Mouse (Mus musculus) left cerebral cortex, postnatal 14 days (tissue): ENCODE measurements around the gene Idua. TPM values are rescaled to one million over a fixed set of nuclear protein-coding genes. Genes with fewer than 3 reads are reported as not detected.

ENCODE experiments used
- DNase-seq, 2 experiments: peaks; one replicate each; pipeline ENCODE4 v3.0.0; 2021 to 2022; ENCODE audit warnings: low spot score in 2 of 2, mixed read lengths in 1 of 2
- intact Hi-C: fragments of 180-260 bp; cut with DNase I; formaldehyde crosslinking; loops from one replicate; pipeline ENCODE4 v1.15.1; 2025
- total RNA-seq, 2 experiments: library from RNA; stranded (reverse); gene quantifications; 2 replicates each; pipeline ENCODE4 v1.2.3; 2021

Gene Idua
- total RNA-seq, 2 experiments from 2014 or later: 9.6 TPM

DNA sequence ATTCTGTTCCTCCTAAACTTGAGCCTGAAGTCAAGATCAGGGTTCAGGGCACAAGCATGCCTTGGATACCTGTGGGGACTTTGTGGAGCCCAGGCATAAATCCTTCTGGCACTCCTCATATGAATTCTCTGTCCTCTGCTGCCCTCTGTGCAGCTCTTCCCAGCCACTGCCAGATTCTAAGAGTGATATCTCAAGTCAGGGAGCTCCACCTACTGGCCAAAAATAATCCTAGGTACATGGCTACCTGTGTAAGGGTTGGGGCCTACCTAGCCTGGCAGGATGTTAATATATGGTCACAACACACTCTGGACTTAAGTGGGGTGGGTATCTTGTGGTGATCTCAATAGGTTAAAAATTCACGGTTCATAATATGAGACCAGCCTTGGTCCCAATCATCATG is 8.3 kb upstream of the Idua start:
- DNase-seq: peak; percentile 64 to 80
- intact Hi-C loops: loop anchor here (10.0 kb wide), 1 partner anchor 227 kb away; no protein-coding TSS in a partner anchor

DNA sequence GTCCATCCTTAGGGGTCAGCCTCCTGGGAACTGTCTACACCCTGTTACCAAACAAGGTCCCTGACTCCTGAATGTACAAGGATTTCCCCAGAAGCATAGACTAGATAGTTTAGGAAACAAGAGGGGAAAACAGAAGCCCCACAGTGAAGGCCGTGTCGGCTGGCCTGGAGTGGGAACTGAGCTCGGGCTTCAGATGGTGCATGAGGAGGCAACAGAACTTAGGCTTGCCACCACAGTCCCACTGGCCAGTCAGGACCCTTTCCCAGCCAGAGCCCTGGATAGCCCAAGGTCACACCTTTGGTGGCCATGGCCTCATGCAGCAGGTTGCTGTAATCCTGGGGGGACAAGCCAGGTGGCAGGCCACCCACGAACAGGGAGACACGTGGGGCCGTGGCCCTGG is 6.8 kb upstream of the Idua start:
- DNase-seq: no peak
- intact Hi-C loops: loop anchor here (10.0 kb wide), 1 partner anchor 229 kb away; no protein-coding TSS in a partner anchor

DNA sequence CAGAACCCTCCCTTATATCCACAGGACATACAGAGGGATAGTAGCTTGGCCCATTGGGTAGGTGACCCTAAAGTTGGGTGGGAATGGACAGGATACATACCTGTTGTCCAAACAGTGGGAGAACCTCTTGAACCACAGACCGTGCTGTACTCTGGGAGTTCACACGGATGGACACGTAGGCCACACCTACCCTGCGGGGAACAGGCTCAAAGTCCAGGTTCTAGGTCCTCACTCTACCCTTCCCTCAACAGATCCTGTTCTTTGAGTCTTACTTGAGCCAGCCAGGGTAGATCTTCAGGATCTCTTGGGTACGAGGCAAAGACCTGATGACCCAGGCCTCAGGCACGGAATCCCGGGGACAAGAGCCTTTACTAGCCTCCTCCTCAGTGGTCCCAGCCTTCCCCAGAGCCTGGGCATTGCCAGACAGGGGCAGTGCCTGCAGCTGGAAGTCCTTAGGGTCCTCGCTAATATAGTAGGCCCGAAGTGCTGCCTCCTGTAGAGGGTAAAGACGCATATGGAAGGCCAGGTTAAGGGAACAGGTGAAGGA is 5.6 kb upstream of the Idua start:
- no peak for DNase-seq
- intact Hi-C loops: loop anchor here (10.0 kb wide), 1 partner anchor 230 kb away; no protein-coding TSS in a partner anchor

DNA sequence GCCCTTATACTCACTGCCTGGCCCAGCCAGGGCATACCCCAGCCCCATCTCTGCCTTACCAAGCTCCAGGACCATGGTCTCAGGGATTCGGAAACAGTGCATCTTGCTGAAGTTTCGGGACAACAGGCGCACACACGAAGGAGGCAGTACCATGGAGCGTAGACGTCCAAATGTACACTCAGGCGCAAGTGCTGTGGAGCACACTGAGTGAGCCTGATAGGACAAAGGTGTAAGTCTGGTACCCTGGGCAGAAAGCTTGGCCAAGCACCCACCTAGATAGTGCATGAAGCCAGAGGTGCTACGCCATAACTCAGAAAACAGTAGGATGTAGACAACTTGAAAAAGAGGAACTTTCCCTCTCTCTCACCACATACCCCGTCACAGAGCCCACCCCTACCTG is 4.8 kb upstream of the Idua start:
- no peak for DNase-seq
- intact Hi-C loops: loop anchor here (10.0 kb wide), 1 partner anchor 231 kb away; no protein-coding TSS in a partner anchor

DNA sequence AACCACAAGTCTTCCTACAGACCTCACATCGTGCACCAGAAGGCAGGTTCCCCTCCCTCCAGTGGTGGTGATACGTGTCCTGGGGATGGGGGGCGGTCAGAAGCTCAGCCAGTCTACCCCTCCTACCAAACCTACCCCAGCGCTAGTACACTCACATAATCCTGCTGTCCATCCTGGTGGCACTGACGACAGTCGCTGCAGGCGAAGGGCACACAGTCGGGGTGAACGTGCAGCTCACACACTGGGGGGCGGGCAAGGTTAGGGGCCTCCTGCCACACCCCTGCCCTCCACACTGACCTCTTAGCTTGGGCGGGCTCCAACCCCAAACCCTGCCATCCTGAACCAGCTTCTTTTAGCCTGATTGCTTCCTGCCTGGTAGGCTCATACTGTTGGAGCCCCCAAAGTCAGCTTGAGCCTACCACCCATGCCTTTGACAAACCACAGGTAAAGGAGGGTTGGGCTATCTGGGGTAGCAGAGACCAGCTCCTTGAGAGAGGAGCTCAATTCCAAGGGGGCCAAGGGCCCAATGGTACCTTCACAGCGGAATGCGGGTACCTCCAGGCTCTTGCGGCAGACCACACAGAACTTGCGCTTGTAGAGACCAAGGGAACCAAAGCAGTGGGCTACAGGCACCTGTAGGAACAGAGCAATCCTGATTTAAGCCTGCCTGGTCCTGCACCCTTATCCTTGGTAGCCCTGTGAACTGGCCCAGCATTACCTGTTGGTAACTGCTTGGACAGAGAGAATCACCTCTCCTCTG is 4.1 kb upstream of the Idua start:
- no peak for DNase-seq
- intact Hi-C loops: loop anchor here (10.0 kb wide), 1 partner anchor 231 kb away; no protein-coding TSS in a partner anchor

DNA sequence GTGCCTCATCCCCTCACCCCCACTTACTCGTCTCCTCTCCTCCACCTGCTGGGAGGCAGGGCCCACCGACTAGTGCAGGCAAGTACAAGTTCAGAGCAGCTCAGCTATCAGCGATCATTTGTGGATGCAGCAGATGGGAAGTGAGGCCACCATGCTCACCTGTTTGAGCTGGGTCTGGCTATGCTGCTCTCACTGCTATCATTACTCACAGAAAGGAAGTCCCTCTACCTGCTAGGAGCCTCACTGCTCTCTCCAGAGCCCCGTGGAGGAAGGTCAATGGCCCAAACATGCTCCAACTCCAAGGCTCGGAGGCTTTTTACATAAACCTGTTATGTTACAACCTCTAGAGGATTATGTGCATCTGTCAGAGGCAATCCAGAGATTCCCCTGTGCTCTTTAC is 2.7 kb upstream of the Idua start:
- no peak for DNase-seq

DNA sequence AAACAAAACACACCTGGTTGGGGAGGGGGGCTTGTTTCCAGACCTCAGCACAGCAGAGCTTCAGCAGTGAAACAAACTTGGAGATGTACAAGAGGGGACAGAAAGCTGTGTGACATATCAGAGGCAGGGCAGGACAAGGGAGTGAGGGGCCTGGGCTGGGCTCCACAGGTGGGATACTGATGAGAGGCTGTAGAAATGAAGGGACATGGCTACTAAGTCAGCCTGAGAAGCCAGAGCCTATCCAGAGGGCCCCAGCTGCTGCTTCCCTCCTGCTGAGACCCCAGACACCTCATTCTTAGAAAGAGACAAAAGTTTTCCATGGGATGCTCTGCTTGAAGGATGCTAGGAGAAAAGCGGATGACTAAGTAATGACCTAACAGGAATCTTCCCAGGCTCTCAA is 1.5 kb upstream of the Idua start:
- no peak for DNase-seq
- intact Hi-C loops: loop anchor here (10.0 kb wide), 1 partner anchor 234 kb away; no protein-coding TSS in a partner anchor

More for the DNA sequence above, 2.7 kb upstream of the Idua start:
- intact Hi-C loops: loop anchor here (10.0 kb wide), 1 partner anchor 233 kb away; no protein-coding TSS in a partner anchor

DNA sequence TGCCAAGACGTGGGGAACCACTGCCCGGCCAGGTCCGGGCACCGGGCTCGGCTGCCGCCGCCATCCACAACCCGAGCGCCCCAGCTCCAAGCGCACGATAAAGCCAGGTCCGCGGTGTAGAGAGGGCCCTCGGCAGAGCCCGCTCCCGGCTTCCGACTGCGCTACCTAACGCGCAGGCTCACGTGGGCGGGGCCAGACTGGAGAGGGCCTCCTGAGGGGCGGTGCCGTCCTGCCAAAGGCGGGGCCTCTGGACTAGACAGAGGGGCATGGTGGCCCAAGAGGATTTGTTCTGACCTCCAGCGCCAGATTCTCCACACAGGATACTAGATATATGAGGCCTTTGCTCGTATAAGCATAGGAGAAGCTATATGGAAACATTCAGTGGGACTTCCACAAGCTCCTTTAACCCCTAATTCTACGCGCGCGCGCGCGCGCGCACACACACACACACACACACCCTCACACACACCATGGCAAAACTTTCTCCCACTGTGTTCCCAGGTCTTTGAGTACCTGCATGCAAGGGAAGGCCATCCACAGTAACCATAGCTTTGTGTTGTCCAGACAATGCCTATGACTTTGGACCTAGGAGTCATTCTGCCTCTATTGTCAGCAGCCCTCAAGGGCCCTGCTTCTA is 619 bp downstream of the Idua start:
- DNase-seq: peak; percentile 87 to 91
- intact Hi-C loops: loop anchor here (10.0 kb wide), 1 partner anchor 1444 kb away; the partner anchor contains the start of gene Gtpbp6

DNA sequence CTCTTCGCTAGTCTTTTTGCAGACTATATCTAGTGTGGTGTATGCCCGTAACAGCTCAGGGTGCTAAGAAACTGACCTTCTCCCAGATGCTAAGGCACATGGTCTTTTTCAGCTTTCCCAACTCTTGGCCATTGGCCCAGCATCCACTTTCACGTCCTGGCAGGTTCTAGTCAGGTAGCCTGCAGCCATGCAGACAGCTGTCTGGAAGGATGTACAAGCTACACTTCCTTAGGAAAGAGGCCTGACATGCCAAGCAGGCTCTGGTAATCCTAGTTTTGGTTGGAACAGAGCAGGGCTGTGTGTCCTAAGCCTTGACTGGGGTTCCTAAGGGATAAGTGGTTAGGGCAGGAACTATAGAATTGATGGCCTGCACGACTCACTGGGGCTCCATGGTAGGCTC is 2.6 kb downstream of the Idua start:
- intact Hi-C loops: loop anchor here (10.0 kb wide), 1 partner anchor 1442 kb away; the partner anchor contains the start of gene Gtpbp6
- no peak for DNase-seq

DNA sequence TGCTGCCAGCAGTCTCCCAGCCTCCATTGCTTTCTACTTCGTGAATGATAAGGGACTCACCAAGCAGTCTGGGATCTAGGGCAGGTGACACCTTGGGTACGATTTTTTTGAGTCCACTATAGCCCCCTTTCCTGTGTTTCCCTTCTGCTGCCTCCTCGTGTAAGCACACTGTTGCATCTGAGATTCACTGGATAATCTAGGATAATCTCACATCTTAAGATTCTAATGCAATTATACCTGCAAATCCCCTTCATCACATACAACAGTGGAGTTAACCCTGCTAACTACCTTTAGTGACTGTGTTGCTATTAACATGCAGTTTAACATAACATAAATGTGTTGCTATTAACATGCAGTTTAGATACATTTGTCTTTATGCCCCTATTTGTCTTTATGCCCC is 4.9 kb downstream of the Idua start:
- intact Hi-C loops: loop anchor here (10.0 kb wide), 1 partner anchor 1440 kb away; the partner anchor contains the start of gene Gtpbp6
- no peak for DNase-seq

DNA sequence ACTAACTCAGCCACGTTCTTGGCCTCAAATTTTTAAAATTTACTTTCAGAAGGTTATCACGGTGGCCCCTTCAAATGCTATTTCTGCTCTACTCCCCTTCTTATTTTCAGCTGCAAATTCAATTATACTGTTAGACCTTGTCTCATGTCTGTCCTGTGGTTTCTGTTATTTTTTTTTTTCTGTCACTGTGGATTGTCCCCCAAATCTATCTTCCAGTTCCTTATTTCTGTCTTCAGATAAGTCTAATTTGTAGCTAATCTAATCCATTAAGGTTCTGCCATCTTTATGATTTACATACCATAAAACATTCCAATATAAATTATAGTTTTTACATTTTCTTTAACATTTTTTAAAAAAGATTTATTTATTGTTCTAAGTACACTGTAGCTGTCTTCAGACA is 7.2 kb downstream of the Idua start:
- DNase-seq: no peak
- intact Hi-C loops: loop anchor here (10.0 kb wide), 1 partner anchor 1437 kb away; the partner anchor contains the start of gene Gtpbp6

DNA sequence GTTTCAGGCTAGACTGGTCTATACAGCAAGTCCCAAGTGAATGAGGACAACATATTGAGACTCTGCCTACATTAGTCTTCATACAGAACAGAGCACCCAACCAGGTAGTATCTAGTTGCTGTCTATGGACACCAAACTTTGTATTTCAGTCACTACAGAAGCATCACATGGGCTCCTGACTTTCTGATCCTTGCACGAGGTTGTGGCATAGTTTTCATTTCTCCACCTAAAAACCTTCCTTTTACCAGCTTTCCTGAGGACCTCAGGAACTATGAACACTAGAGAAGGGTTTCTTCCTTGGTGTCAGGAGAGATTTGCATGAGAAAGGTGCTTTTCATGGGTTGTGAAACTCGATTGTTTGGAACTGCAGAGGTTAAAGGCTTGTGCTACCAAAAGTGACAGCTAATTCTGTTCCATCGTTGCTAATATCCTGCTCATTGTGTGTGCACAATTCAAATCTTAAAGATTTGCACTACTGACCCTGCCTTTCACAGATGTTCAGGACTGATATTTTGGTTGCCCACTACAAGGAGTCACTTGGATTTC is 8.3 kb downstream of the Idua start:
- intact Hi-C loops: loop anchor here (10.0 kb wide), 1 partner anchor 1436 kb away; the partner anchor contains the start of gene Gtpbp6
- DNase-seq: no peak

DNA sequence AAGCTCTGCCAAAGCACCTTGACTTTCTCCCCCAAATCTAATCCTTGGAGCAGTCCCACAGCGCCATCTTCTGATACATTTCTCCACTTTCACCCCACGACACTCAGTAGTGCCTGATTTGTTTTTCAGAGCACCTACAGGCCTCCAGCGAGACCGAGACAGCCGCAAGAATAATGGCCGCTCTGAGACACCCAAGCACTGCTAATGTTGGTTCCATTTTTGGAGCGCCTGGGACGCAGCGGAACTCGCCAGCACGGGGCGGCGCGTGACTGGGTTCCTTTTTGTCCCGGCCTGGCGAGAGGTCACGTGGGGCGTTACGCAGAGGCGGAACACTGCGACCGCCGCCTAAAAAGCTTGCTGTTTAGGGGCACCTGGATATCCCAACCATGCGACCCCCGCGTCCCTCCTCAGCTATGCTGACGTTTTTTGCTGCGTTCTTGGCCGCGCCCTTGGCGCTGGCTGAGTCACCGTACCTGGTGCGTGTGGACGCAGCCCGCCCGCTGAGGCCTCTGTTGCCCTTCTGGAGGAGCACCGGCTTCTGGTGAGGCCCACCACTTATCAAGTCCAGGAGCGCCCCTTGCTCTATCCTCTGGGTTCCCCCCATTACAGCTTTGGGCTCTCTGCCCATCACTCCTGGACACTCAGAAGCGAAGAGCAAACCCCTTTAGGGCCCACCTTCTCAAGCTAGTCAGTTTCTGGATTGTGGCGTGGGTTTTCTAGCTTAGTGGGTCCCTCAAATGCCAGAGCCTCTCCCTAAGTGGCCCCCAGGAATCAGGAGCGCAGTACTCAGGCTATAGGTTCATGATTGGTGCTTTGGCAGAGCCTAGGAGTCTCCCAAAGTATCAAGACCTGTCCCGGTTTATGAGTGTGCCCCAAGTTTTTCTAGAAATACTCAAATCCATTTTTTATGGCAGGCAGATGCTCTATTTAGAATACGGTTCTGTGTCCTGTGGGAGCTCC is 9.1 kb downstream of the Idua start, which contains the start of gene Dgkq:
Gene Dgkq (minus strand): TSS at position 696 of the 960 bp plus-strand sequence.
- DNase-seq: peak; percentile 90 to 92
- intact Hi-C loops: loop anchor here (1.0 to 10.0 kb wide), 2 partner anchors 8 to 1436 kb away; partner anchors contain the start of gene Gtpbp6

DNA sequence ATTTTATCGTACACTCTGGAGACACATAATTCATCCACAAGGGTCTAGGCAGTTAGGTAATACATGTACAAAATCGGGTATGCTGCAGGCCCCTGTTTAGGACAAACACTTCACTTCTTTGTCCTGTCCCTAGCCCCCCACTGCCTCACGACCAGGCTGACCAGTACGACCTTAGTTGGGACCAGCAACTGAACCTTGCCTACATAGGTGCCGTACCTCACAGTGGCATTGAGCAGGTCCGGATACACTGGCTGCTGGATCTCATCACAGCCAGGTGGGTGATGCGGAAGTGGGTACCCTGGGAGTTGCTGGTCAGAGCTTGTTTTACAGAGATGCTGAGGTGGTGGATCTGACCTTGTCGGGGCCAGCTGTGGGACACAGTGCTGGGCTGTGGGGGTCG is 9.9 kb downstream of the Idua start:
- intact Hi-C loops: loop anchor here (1.0 to 10.0 kb wide), 2 partner anchors 7 to 1435 kb away; partner anchors contain the start of gene Gtpbp6
- no peak for DNase-seq

DNA sequence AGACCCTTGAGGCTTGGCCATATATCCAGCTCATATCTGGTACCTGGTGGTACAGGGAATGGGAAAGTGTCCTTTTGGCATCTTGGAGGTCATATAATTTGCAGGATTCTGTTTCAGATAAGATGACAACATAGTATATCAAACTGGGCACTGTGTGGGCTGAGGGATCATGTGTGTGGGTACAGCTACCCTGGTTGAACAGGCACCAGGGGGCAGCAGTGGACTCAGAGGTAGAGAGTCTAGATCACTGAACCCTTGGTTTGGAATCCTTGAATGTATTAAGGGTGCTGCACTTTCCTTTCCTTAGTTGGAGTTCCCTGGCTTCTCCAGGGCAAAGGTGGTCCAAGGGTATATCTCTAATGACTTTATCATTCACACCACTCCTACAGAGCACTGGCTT is 10.7 kb downstream of the Idua start:
- intact Hi-C loops: no loop called here
- no peak for DNase-seq

DNA sequence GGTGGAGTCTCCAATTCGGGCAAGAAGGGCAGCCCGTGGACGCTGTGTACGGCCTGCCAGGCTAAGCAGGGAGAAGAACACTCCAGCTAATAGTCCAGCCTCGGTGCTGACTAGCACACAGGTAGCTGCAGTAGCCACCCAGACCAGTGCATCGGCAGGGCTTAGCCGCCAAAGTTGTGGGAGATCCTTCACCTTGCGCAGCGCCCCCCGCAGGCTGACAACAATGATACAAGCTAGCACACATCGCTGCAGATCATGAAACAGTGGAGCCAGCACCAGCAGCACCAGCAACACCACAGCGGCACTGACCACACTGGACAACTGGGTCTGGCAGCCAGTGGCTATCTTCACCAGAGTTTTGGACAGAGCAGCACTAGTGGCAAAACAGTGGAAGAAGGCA is 11.6 kb downstream of the Idua start:
- intact Hi-C loops: no loop called here
- DNase-seq: no peak

DNA sequence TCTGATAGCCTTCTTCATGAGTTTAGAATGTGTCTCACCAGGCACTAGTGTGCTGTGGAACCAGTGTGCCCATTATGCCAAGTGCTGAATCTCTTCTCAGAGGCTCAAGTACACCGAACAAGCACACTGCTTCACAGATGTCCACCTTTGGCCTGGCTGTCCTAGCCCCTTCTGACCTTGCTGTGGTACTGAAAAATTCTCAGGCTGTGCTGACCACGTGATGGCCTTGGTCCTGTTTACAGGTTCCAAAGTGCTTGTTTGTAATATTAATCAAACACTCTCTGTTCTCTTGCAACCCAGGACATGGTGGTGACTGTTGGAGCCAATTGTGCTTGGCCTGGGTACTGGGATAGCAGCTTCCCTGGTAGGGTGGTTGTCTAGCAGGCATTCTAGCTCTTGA is 14.5 kb downstream of the Idua start:
- intact Hi-C loops: loop anchor here (5.0 kb wide), 1 partner anchor 53 kb away; no protein-coding TSS in a partner anchor

DNA sequence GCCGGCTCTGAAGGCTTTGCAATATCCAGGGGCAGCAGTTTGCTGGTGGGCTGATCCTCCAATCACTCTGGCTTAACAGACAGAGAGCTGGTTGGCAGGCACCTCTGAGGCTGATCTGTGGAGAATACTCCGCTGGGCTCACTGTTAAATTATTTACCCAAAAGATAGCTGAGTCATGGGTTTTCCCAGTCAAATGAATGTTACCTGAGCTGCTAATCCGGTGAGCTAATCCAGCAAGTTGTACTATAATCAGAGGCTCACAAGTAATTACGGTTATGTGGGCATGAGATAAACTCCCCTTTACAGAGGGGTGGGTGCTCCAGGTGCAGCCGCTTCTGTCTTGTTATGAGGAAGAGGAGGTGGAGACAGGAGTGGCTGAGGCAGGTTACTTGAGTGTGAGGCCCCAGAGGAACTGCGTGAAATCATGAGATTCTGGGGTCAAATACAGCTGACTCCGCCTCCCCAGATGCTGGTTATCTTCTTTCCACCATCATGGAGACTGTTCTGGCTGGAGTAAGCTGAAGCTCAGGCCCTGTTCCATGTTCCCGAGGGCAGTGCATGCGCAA is 15.2 kb downstream of the Idua start, which contains the start of gene Slc26a1:
Gene Slc26a1 (minus strand): TSS at position 319 of the 566 bp plus-strand sequence.
- intact Hi-C loops: loop anchor here (5.0 kb wide), 1 partner anchor 52 kb away; no protein-coding TSS in a partner anchor

More for the DNA sequence above, 14.5 kb downstream of the Idua start:
- no peak for DNase-seq

More for the DNA sequence above, 15.2 kb downstream of the Idua start, which contains the start of gene Slc26a1:
- DNase-seq: no peak
